Mouse (Mus musculus) retina, postnatal 7 days (tissue): ENCODE measurements at regions not wholly inside any gene's neighbourhood (a gene's known extent, or its start where the extent isn't known, plus 50 kb on each side); places are given as distances from the start of the nearest gene placed in this dataset.

Experiments
- DNase-seq: peaks from one replicate; pipeline ENCODE4 v3.0.0-alpha.2; 2012; ENCODE audit warnings: low read depth, low spot score

DNA sequence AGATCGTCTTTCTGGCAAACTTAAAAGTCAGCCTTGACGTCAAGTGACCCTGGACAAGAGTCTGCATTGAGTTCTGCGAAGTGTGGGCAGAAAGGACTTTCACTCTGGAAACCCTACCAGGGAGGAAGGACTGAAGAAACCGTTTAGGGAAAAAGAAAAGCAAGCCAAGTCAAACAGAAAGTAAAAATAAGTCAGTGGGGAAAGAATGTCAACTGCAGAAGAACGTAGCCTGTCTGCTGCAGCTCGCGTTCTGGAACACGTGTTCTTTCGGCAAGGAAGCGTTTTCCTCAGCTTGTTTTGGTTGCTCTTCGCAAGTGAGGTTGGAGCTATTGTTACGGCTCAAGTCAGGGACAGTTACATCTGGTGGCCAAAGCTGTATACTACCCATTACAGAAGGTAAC, 147.1 kb upstream of the Klf6 start:
- no peak for DNase-seq

DNA sequence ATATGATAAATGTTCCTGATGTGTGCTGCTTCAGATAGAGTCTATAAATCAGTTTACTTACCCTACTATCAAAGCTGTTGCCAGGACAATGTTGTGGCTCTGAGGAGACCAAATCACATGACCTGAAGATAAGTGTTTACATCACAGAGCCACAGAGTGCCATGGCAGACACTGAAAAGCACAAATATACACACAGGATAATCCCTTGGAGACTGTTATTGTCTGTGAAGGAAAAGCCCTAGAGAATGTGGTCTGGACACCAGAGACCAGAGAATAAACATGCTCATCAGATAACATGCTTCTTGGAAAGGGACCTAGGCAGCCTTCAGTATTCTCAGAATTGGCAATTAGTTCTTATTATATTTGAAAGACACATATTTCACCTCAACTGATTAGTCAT, 146.5 kb upstream of the Klf6 start:
- no peak for DNase-seq

DNA sequence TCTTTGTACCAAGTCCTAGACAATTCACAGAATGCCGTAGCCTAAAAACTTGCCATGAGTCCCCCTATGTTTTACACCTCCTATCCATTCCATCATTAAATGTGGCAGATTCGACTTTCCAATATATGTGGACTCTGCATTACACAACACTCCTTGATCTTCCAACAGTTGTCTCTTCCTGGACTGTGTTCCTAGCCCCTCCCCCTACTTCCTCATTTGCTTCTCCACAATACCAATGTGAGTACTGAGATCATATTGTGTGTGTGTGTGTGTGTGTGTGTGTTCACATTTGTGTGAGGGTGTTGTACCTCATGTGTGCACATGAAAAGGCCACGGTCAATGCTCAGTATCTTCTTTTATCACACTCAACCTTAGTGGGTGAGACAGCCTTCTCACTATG, 144.5 kb upstream of the Klf6 start:
- DNase-seq: no peak

DNA sequence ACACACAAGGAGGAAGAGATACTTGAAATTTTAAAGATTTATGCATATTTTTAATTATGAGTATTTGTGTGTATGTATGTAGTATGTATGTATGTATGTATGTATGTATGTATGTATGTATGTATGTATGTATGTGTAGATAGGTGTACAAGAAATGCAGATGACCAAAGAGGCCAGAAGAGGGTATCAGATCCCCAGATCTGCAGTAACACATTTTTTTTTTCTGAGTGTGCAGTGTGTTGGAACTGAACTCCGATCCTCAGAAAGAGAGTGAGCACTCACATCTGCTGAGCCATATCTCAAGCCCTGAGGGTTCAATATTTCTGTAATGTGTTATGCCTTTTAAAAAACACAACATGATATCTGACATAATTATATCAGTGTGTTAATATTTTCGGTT, 138.0 kb upstream of the Klf6 start:
- DNase-seq: no peak

DNA sequence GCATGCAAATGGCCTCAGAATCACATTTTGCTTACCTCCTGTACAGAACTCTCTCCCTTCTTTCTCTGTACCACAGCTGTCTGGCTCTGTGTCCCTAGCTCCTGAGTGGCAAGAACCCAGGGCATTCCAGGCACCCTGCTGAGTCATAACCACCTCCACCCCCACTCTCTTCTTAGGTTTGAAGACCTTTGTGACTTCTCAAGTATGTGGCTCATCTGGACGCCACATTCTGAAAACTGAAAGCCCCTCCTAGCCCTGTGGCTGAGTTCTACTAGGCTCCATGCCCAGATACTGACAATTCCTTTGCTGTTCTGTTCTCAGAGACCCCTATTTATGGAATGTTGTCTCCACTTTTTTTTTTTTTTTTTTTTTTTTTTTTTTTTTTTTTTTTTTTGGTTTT, 136.9 kb upstream of the Klf6 start:
- DNase-seq: no peak

DNA sequence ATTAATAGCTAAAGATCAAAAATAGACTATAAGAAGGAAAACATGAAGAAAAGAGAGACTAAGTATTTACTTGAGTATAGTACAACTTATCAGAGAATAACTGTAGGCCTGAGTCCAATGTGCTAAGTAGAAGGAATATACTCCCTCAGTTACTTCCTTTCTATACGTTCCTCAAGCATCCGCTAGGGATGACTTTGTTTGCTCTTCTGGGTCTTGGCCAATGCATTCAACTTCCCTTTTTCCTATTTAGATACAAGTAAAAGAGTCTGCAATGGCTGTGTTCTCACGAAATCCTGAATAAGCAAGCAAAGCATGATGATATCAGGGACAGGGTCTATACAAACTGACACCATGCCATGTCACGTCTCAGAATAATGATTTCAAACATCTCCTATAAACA, 135.3 kb upstream of the Klf6 start:
- DNase-seq: no peak

DNA sequence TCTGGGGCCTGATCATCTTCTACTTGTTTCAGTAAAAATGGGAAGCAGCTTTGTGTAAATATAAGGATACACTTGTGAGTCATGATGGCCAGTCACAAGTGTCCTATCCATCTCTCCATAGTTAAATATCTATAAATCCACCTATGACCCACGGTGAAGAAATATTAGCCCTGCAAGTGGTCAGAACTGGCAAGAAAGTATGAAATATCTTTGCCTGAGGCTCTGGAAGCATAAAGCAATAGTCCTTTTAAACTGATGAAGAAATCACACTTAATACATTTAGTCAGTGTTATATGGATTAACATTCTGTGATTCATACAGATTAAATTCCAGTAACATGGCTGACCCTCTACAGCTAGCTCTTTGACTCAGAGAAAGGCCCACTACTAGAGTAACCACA, 134.8 kb upstream of the Klf6 start:
- DNase-seq: no peak

DNA sequence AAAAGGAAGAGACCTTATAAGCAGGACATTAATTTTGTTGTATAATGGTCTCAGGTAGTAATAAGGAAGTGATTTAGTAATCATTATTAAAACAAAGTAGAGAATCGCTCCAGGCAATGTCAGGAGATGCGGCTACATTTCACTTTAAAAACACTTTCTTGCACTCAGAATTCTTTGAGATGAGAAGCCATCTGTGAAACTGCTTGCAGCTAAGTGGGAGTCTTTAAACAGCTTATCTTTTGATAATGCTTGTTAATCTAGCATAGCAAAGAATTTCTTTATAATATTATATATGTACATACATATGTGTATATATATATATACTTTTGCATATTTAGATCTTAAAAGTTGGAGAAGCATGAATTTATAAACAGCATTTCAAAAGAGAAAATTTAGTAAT, 133.1 kb upstream of the Klf6 start:
- DNase-seq: no peak

DNA sequence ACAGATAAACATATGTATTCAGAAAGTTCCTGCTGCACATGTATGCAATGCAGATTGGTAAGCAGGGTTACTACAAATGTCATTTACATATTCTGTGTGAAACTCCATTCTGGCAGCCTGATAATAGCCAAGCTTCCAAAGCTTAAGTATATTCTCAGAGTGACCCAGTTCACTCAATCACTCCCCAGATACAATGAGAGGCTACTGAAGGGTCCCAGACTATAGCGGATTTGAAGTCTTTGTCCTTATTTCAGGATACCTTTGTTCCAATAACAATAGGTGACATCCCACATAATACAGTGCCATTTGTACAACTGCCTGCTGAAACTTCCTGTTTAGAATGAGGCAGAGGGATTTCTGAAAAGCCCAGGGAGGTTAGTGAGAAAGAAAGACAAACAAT, 132.5 kb upstream of the Klf6 start:
- DNase-seq: no peak

DNA sequence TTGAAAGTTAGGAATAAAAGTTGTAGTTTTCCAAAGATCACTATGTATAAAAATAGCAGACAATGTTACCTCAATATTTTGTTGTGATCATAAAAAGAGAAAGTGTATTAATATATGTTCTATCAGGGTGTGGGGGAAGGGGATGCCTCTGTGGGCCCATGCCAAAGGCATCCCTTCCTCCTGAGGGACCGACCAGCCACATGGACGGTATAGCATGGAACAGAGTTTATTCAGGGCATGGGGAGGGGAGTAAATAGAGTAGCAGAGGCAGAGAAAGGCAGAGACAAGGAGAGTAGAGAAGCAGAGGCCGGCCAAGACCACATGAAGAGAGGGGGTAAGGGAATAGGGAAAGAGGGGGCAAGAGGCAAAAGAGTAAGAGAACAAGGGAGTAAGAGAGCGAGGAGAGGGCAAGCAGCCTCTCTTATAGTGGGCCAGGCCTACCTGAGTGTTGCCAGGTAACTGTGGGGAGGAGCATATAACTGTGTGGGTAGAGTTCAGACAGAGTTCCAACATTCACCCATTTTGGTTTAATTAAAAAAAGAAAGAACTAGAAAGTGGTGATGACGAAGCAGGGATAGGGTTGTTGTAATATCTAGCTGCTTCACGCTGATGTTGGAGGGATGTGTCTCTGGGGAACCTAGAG, 131.7 kb upstream of the Klf6 start:
- no peak for DNase-seq

DNA sequence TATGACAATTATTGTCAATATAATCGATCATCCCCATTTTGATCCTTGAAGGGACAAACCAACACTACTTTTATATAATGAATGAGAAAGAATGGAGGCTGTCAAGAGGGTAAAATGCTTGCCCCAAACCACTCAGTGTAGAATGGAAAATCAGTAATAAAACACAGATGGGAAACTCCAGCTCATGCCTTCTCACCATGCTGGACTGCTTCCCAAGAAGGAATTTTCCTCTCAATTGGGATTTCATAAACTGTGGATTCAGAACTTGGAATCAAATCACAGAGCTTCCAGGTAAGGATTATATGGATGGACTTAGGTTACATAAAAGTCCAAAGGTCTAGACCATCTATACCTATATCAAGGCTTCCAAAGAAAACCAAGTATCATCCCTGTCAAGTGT, 129.1 kb upstream of the Klf6 start:
- DNase-seq: no peak

DNA sequence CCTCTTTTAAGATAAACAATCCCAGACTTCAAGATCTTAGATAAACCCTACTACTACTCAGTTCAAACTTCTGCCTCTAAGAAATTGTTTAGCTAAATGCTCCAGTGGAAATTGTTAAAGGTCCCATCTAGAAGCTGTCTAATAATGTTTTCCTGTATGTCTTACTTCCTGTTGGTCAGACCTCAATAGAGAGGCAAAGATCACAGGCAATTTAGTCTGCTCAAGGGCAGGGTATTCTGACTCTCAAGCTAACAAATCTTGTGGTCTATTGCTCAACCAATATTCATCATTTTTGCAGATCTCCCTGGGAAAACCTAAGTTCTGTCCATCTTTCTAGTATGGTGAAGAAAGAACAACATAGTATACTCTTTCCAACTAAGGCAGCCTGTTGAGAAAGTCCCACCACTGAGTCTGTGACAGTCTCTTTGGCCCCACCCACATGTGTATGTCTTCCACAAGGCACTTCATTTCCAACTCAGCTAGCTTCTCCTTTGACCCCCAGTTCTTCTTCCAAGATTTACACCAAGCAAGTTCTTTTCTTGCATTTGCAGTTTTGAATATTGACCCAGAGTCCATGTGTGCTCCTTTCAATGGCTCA, 126.2 kb upstream of the Klf6 start:
- DNase-seq: no peak

DNA sequence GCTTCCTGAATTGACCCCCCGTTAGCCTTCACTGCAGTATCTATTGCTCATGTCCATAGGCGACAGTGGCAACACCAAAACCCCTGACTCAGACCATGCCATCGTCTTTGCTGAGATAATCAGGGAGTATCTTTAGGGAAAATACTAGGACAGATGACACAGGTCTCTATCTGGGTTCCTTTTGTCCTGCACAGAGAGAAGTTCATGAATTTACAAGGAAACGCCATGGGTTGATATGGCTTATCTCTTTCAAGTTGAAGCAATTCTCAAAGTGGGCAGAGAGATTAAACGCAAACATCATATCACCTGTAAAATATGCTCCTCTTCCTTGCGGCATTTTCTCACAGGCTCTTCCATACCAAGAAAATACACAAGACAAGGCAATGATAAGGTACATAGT, 124.8 kb upstream of the Klf6 start:
- no peak for DNase-seq

DNA sequence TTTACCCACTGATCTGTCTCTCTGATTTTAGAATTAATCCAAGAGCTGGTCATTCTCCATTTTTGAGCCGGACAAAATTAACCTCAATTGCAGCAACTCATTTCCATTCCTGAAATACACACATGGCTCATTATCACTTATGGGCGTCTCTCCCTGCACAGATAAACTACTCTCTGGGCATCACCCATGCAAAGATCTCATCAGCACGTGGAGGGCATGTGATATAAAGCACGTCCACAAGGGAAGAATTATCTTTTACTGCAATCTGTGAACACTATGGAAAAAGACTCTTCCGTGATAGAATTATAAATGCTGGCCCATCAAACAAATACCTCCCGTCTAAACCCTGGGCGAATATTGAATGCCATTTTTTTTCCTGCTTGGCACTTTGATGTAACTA, 124.1 kb upstream of the Klf6 start:
- DNase-seq: no peak

DNA sequence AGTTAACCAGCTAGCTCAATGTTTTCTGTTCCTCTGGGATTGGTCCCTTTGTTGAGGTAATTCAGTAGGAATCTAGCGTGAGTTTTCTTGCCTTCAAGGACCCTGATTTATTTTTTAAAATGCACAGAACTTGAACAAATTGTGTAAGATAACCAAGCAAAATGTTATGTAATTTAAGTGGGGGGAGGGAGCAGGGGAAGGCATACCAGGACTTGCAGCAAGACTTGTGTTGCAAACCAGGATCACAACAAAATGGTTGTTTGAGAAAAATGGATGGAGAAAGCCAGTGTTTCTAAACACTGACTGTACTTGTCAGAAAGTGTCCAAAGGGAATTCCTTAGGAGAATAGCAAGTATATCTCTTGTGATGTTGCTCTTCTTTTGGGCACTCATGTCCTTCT, 120.5 kb upstream of the Klf6 start:
- no peak for DNase-seq

DNA sequence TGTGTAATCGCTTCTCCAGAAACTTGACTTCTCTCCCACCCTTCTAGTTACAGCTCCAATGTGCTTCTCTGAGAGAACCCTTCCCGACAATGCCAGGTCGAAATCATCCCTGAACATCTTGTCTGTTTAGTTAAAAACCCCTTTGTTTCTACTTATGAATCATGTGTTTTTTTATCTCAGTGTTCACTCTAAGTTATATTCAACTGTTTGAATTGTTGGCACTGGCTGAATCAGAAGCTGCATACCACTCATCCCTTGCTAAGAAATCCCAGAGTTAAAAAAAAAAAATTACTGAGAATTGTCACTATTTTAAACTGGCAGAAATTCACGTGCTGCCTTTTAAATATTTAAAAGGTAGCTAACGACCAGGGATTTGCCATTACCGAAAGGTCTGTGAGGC, 116.3 kb upstream of the Klf6 start:
- no peak for DNase-seq

DNA sequence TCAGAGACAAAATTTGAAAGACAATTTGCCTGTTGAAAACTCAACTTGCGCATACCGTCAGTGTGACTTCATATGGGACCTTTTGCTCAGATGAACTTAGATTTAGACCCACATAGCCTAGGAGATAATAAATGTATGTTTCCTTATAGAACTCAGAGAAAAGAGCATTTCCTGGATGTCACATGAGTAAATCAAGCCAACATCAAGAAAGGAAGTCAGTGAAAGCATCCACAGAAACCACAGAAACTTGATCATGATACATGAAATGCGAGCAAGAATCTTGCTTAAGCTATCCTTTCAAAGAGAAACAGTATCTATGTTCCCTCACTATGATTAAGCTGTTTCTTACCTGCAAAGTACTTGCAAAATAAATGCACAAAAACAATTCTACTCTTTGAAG, 104.1 kb upstream of the Klf6 start:
- DNase-seq: no peak

DNA sequence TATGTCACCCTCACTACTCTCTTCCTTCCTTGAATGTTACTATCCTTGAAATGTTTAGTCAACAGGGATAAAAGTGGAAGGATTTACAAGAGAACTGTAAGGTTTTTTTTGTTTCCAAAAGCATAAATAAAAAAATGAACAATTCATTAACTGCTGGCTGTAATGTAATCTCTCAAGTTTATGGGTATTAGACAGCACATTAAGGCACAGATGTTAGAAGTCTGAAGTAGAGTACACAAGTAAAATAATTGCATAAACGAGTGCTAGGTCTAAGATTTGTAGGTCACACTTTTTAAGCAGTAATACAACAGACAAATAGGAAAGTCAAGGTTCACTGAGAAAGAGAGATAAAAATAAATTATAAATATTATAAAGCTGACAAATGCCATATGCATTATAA, 103.3 kb upstream of the Klf6 start:
- DNase-seq: no peak

DNA sequence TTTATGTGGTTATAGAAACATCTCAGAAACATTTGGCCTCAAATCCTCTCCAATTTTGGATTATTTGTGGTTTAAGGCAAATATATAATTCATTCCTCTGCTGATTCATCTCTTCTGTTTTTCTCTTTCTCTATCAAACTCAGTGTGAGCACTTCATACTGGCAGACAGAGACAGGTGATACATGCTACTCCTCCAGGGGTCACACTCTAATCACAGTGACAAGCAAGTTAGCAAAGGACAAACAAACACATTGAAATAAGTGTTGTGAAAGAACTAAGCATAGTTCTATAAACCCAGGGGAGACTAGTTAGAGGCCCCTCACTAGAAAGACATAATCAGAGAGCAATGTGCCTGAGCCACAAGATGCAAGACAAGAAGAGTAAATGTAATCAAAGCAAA, 101.3 kb upstream of the Klf6 start:
- DNase-seq: no peak

DNA sequence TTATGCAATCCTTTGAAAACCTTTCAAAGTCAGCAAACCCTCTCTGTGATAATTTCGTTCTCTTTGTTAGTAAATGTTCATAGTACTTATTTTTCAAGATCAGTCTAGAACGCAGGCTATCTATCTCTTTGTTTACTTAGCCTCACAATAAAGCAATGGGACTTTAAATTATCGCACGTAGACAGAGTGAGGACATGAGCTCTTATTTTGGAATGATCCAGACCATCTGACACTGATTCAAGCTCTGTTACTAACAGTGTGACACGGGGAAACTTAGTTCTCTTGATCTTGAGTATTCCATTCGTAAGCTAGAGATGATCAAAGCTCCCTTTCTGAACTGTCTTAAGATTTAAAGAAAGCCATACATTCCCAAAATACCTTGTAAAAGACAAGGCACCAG, 94.9 kb upstream of the Klf6 start:
- no peak for DNase-seq

DNA sequence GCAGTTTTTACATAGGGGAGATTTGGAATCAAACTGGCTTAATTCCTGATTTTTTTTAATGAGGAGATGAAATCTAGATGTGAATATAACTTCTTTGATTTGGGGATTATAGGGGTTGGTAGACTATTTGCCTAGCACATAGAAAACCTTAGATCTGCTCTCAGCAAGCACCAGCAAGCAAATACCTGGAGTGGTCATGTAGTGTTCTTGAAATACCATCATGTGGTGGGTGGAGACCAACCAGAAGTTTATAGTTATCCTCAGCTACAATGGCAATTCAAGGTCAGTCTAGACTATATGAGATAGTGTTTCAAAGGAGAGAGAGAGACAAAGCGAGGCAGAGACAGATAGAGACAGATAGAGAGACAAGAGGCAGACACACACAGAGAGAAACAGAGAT, 94.1 kb upstream of the Klf6 start:
- no peak for DNase-seq

DNA sequence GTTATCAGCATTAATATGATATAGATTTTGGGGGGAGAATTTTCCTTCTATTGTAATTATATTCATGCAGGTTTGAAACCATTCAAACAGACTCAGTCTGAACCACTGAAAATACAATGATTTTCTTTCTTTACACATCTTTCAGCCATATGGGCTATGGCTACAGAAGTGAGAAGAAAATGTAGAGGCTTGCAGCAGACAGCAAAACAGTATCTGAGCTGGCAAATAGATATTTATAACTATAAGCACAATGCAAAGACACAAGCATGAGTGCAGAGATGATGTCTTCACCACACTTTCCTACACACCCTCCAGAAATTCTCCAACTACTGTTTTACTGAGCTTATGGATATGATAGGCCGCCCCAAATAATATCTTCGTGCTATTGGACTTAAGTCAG, 92.6 kb upstream of the Klf6 start:
- no peak for DNase-seq

DNA sequence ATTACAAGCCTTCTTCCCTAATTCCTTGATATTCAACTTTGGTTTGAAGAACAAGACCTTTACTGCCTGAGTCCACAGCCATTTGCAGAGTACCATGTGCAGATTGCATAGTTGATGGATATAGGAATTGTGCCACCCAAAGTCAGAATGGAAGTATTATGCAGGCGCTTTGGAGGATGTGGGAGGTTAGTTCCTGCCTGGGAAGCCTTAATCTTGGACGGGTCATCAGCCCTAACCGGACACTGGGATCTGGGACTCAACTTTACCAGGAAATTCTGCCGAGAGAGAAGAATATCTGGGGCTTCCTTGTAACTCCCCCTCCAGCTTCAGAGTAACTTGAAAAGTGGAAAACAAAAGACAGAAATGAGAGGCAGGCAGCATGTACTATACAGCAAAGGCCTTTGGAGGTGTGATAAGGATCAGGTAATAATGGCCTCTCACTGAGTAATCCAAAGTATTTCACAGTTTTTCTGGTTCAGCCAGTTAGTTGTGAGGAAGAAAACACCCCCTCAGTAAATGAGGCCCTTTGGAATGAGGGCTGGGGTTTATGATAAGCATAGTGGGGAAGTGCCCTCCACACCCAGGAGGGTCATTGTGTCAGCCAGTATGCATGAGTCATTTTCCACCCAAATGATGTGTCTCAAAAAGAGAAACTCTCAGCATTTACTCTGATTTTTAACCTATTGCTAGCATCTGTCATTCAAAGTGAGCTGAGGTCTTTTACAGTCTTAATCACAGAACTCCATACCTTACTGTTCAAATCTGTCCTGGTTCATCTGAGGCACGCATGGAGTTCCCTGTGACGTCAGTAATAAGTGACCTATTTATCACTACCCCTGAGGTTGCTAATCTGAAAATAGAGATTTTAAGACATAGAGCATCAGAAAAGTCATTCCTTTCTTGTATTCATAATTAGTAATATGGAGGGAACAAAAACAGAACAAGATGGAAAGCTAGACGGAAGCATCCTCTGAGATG, 91.7 kb upstream of the Klf6 start:
- DNase-seq: no peak
